Mouse (Mus musculus) retina, adult 2 months (tissue): ENCODE results near the gene Gm45618.

ENCODE experiments used
- DNase-seq: peaks from one replicate; pipeline ENCODE4 v3.0.0-alpha.2; 2012; ENCODE audit warnings: low read depth, low spot score

Gene Gm45618

GRCm38 (mm10) chr7:142094301-142095143 lies 26.0 kb downstream of the Gm45618 start:
- DNase-seq: no peak

- no peak for DNase-seq
Measured at GRCm38 (mm10) chr7:142093696-142094240, 26.8 kb downstream of the Gm45618 start.

GRCm38 (mm10) chr7:142092991-142093390 lies 27.5 kb downstream of the Gm45618 start:
- DNase-seq: no peak

GRCm38 (mm10) chr7:142091848-142092247 lies 28.7 kb downstream of the Gm45618 start:
- DNase-seq: no peak

- DNase-seq: no peak
Measured at GRCm38 (mm10) chr7:142089648-142090447, 30.7 kb downstream of the Gm45618 start.

GRCm38 (mm10) chr7:142088886-142089285 lies 31.6 kb downstream of the Gm45618 start:
- peak; percentile 62 for DNase-seq

- no peak for DNase-seq
Measured at GRCm38 (mm10) chr7:142087069-142087652, 33.4 kb downstream of the Gm45618 start.

GRCm38 (mm10) chr7:142086159-142086905 lies 34.2 kb downstream of the Gm45618 start:
- DNase-seq: no peak

- no peak for DNase-seq
Measured at GRCm38 (mm10) chr7:142084820-142085219, 35.7 kb downstream of the Gm45618 start.

GRCm38 (mm10) chr7:142084395-142084794 lies 36.1 kb downstream of the Gm45618 start:
- DNase-seq: no peak

- DNase-seq: no peak
Measured at GRCm38 (mm10) chr7:142083588-142084317, 36.8 kb downstream of the Gm45618 start.

GRCm38 (mm10) chr7:142082607-142083006 lies 37.9 kb downstream of the Gm45618 start:
- no peak for DNase-seq

- DNase-seq: no peak
Measured at GRCm38 (mm10) chr7:142082179-142082578, 38.4 kb downstream of the Gm45618 start.

GRCm38 (mm10) chr7:142081736-142082135 lies 38.8 kb downstream of the Gm45618 start:
- DNase-seq: no peak

GRCm38 (mm10) chr7:142080876-142081275 lies 39.7 kb downstream of the Gm45618 start:
- DNase-seq: no peak

GRCm38 (mm10) chr7:142079365-142079764 lies 41.2 kb downstream of the Gm45618 start:
- DNase-seq: no peak

GRCm38 (mm10) chr7:142077138-142077537 lies 43.4 kb downstream of the Gm45618 start:
- no peak for DNase-seq

- DNase-seq: no peak
Measured at GRCm38 (mm10) chr7:142074146-142074886, 46.2 kb downstream of the Gm45618 start.

GRCm38 (mm10) chr7:142071717-142072116 lies 48.8 kb downstream of the Gm45618 start:
- no peak for DNase-seq

- DNase-seq: no peak
Measured at GRCm38 (mm10) chr7:142071212-142071578, 49.3 kb downstream of the Gm45618 start.
